Mouse (Mus musculus) erythroblast, adult 5-6 weeks (primary cell): ENCODE results near the gene Olfr263. TPM values are rescaled to one million over a fixed set of nuclear protein-coding genes. Genes with fewer than 3 reads are reported as not detected.

Experiments used
- ATAC-seq: replicated peaks from 2 replicates; pipeline ENCODE4 v1.8.0; 2016; ENCODE audit warnings: moderate number of reproducible peaks, mild to moderate bottlenecking, moderate TSS enrichment, inconsistent platforms; ENCODE audit not compliant: poor library complexity, low FRiP score, severe bottlenecking
- total RNA-seq, 2 experiments: library from RNA; stranded (forward) in 1 of 2; stranded (reverse) in 1 of 2; fragments of 150-400 nt in 1 of 2; fragments of 200-764, 138-1000 nt in 1 of 2; gene quantifications; 2 replicates each; pipeline versions ENCODE4 v1.2.3 to v1.2.4; 2015 to 2017; ENCODE audit warnings: low replicate concordance in 2 of 2

Olfr263 gene
- total RNA-seq, 2 experiments from 2014 or later: not detected

- ATAC-seq: peak; percentile 7; the same call in 1 of the 2 replicates
Observed at GRCm38 (mm10) chr13:21169121-21169656, 39.8 kb downstream of the Olfr263 start.

GRCm38 (mm10) chr13:21169657-21170430 lies 40.4 kb downstream of the Olfr263 start:
- peak; percentile 58 for ATAC-seq

GRCm38 (mm10) chr13:21170431-21171155 lies 41.2 kb downstream of the Olfr263 start:
- ATAC-seq: no peak

- no peak for ATAC-seq
Observed at GRCm38 (mm10) chr13:21171156-21171530, 41.7 kb downstream of the Olfr263 start.

- no peak for ATAC-seq
Observed at GRCm38 (mm10) chr13:21171600-21172150, 42.2 kb downstream of the Olfr263 start.

- ATAC-seq: peak; percentile 25
Observed at GRCm38 (mm10) chr13:21172241-21173027, 43.0 kb downstream of the Olfr263 start.

- no peak for ATAC-seq
Observed at GRCm38 (mm10) chr13:21173072-21173471, 43.6 kb downstream of the Olfr263 start.

GRCm38 (mm10) chr13:21176733-21177132 lies 47.3 kb downstream of the Olfr263 start:
- ATAC-seq: no peak

GRCm38 (mm10) chr13:21177657-21178056 lies 48.2 kb downstream of the Olfr263 start:
- ATAC-seq: no peak

- ATAC-seq: no peak
Observed at GRCm38 (mm10) chr13:21178364-21178763, 48.9 kb downstream of the Olfr263 start.

GRCm38 (mm10) chr13:21179367-21179723 lies 49.9 kb downstream of the Olfr263 start, which contains the start of gene Trim27:
Gene Trim27 (plus strand): TSS chr13:21179445.
- ATAC-seq: peak; percentile 70

GRCm38 (mm10) chr13:21179724-21180550 lies 50.5 kb downstream of the Olfr263 start:
- ATAC-seq: peak; percentile 89

GRCm38 (mm10) chr13:21180551-21181530 lies 51.4 kb downstream of the Olfr263 start:
- peak; percentile 70 for ATAC-seq

GRCm38 (mm10) chr13:21181996-21182395 lies 52.6 kb downstream of the Olfr263 start:
- no peak for ATAC-seq

- no peak for ATAC-seq
Observed at GRCm38 (mm10) chr13:21183066-21183465, 53.6 kb downstream of the Olfr263 start.

- ATAC-seq: no peak
Observed at GRCm38 (mm10) chr13:21183661-21184060, 54.2 kb downstream of the Olfr263 start.

GRCm38 (mm10) chr13:21185521-21185920 lies 56.1 kb downstream of the Olfr263 start:
- ATAC-seq: no peak
